Mouse (Mus musculus) right cerebral cortex, postnatal 36 days (tissue): ENCODE measurements around the gene Scgb2b3.

ENCODE experiments used
- DNase-seq, 2 experiments: peaks; one replicate each; pipeline ENCODE4 v3.0.0; 2022; ENCODE audit warnings: low spot score in 2 of 2, mixed read lengths in 1 of 2

The Scgb2b3 gene

GRCm38 (mm10) chr7:31362022-31362560 is at the start of gene Scgb2b3:
Scgb2b3 (minus strand) TSS chr7:31362072.
- no peak for DNase-seq

- no peak for DNase-seq
These were observed 13.4 kb upstream of the Scgb2b3 start, which contains the start of gene Scgb1b3 for GRCm38 (mm10) chr7:31375292-31375691. Scgb1b3 (plus strand) TSS chr7:31375592.
